18 mouse cellular contexts compared by ENCODE assay signal in the genomic region with DNA sequence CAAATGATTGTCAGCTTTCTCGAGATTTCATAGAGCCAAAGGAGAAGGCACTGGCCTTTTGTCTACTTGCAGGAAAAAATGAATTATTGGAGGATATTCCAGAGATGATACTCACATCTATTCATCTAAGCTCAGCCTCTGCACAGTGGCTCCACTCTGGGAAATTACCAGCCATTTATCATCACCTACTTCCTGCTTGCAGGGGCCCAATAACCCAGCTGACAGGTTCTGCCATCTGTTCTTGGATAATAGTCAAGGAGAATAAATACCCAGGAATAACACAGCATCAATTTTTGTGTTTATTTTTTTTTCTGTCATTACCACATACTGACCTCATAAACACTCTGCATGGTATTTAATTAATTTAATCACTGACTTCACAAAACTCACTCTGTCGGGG.
DNase-seq lines count a peak whose midpoint lies in the region; ATAC-seq and TF ChIP-seq lines count a peak whose summit lies in the region.
"Had no signal": no experiment of that assay in that cellular context is flagged by ENCODE, and none has a peak within 500 bp of the region (broad histone marks: within the 10 kb centered on the region; RNA-seq: fewer than 3 reads in every experiment).

No protein-coding gene starts in this region.

- no peak overlapping the region for H3K4me3 ChIP-seq in hindbrain, embryonic 16.5 days (ENCODE audit: low read length)
- no peak overlapping the region for H3K4me3 ChIP-seq in hindbrain, embryonic 12.5 days
- H3K4me3 ChIP-seq in kidney, postnatal 0 days (replicated peaks; ENCODE audit: low read depth, low read length), result no peak overlapping the region
- H3K4me3 ChIP-seq in neural tube, embryonic 14.5 days (ENCODE audit: low read depth, low read length), result no peak overlapping the region
- H3K4me3 ChIP-seq: embryonic facial prominence, embryonic 12.5 days; forebrain, embryonic 15.5 days; heart, embryonic 10.5 days; hindbrain, embryonic 13.5 days had no signal

- WGBS in hindbrain, embryonic 16.5 days, result 69% methylated on average over 2 of the region's 2 CpGs
- 71% methylated on average over 2 of the region's 2 CpGs for WGBS in hindbrain, embryonic 12.5 days
- WGBS in kidney, postnatal 0 days, result 60% methylated on average over 2 of the region's 2 CpGs
- WGBS in neural tube, embryonic 14.5 days, result 71% methylated on average over 2 of the region's 2 CpGs

- H3K9ac ChIP-seq in hindbrain, embryonic 16.5 days (ENCODE audit: low read depth, low read length), result no peak overlapping the region
- no peak overlapping the region for H3K9ac ChIP-seq in hindbrain, embryonic 12.5 days
- no peak overlapping the region for H3K9ac ChIP-seq in kidney, postnatal 0 days (ENCODE audit: low read depth, low read length)
- no peak overlapping the region for H3K9ac ChIP-seq in neural tube, embryonic 14.5 days (replicated peaks; ENCODE audit: low read depth, low read length)
- H3K9ac ChIP-seq: embryonic facial prominence, embryonic 12.5 days; forebrain, embryonic 15.5 days; hindbrain, embryonic 13.5 days had no signal

- no peak for TF ChIP-seq CTCF in kidney, postnatal 0 days (IDR thresholded peaks at IDR 0.05; ENCODE audit: low read depth)

- H3K9me3 ChIP-seq in hindbrain, embryonic 16.5 days (ENCODE audit: control insufficient read depth, low read length), result no peaks in the 10 kb centered on the region
- no peaks in the 10 kb centered on the region for H3K9me3 ChIP-seq in hindbrain, embryonic 12.5 days (replicated peaks)
- no peaks in the 10 kb centered on the region for H3K9me3 ChIP-seq in kidney, postnatal 0 days (replicated peaks; ENCODE audit: low read length)
- H3K9me3 ChIP-seq in neural tube, embryonic 14.5 days (ENCODE audit: control insufficient read depth, low read length), result no peaks in the 10 kb centered on the region
- H3K9me3 ChIP-seq: embryonic facial prominence, embryonic 12.5 days; forebrain, embryonic 15.5 days; heart, embryonic 10.5 days; hindbrain, embryonic 13.5 days had no signal

- peak; percentile 52; the same call in 1 of the 2 replicates for ATAC-seq in hindbrain, embryonic 16.5 days
- no peak for ATAC-seq in hindbrain, embryonic 12.5 days (ENCODE audit: low FRiP score)
- no peak for ATAC-seq in kidney, postnatal 0 days (replicated peaks; ENCODE audit: low FRiP score, low read depth)
- ATAC-seq in neural tube, embryonic 14.5 days (ENCODE audit: low read depth), result peak; percentile 61; the same call in 1 of the 2 replicates
- ATAC-seq: forebrain, embryonic 15.5 days; inflammation-experienced regulatory T-cells, adult 6 months had no signal

- H3K27me3 ChIP-seq in hindbrain, embryonic 16.5 days (replicated peaks; ENCODE audit: control insufficient read depth, insufficient read depth, low read length), result no peaks in the 10 kb centered on the region
- H3K27me3 ChIP-seq in hindbrain, embryonic 12.5 days, result no peaks in the 10 kb centered on the region
- H3K27me3 ChIP-seq in kidney, postnatal 0 days (ENCODE audit: insufficient read depth, low read length), result no peaks in the 10 kb centered on the region
- no peaks in the 10 kb centered on the region for H3K27me3 ChIP-seq in neural tube, embryonic 14.5 days (ENCODE audit: control insufficient read depth, insufficient read depth, low read length)
- H3K27me3 ChIP-seq: embryonic facial prominence, embryonic 12.5 days; forebrain, embryonic 15.5 days; hindbrain, embryonic 13.5 days had no signal

- 0 out of 2 replicates have a peak, but pooled peaks cover 3% of the 10 kb centered on the region for H3K4me1 ChIP-seq in hindbrain, embryonic 16.5 days (ENCODE audit: control insufficient read depth, insufficient read depth, low read depth, low read length)
- H3K4me1 ChIP-seq in hindbrain, embryonic 12.5 days, result no peaks in the 10 kb centered on the region
- H3K4me1 ChIP-seq in kidney, postnatal 0 days (replicated peaks; ENCODE audit: insufficient read depth, low read length), result no peaks in the 10 kb centered on the region
- no peaks in the 10 kb centered on the region; the same call in 1 of the 2 replicates for H3K4me1 ChIP-seq in neural tube, embryonic 14.5 days (ENCODE audit: control insufficient read depth, insufficient read depth, low read length)
- H3K4me1 ChIP-seq: embryonic facial prominence, embryonic 12.5 days; forebrain, embryonic 15.5 days; heart, embryonic 10.5 days had no signal

- DNase-seq in cerebellum, adult 18-20 months, result peak; percentile 26 to 28
- no peak for DNase-seq in cerebellum, postnatal 4 days (ENCODE audit: low spot score in 2 of 2)
- DNase-seq in kidney, postnatal 0 days (ENCODE audit: low spot score), result peak; percentile 1
- DNase-seq in kidney, adult 18-20 months, result no peak
- DNase-seq in neural tube, embryonic 10.5 days (ENCODE audit: extremely low spot score, low spot score), result no peak
- DNase-seq: adrenal gland, postnatal 10 days; gastrocnemius, postnatal 36 days; heart, adult 18-20 months; heart, postnatal 10 days; heart, postnatal 4 days had no signal

- no peak overlapping the region for H3K4me2 ChIP-seq in hindbrain, embryonic 16.5 days (ENCODE audit: low read length)
- no peak overlapping the region for H3K4me2 ChIP-seq in hindbrain, embryonic 12.5 days (replicated peaks)
- no peak overlapping the region for H3K4me2 ChIP-seq in kidney, postnatal 0 days (ENCODE audit: low read length)
- no peak overlapping the region for H3K4me2 ChIP-seq in neural tube, embryonic 14.5 days (ENCODE audit: low read depth, low read length)
- H3K4me2 ChIP-seq: embryonic facial prominence, embryonic 12.5 days; forebrain, embryonic 15.5 days; hindbrain, embryonic 13.5 days had no signal

- no peaks in the 10 kb centered on the region for H3K36me3 ChIP-seq in hindbrain, embryonic 16.5 days (ENCODE audit: control insufficient read depth, insufficient read depth, low read length)
- no peaks in the 10 kb centered on the region for H3K36me3 ChIP-seq in hindbrain, embryonic 12.5 days
- H3K36me3 ChIP-seq in kidney, postnatal 0 days (ENCODE audit: insufficient read depth, low read length), result no peaks in the 10 kb centered on the region
- no peaks in the 10 kb centered on the region for H3K36me3 ChIP-seq in neural tube, embryonic 14.5 days (ENCODE audit: control insufficient read depth, insufficient read depth, low read length)
- H3K36me3 ChIP-seq: embryonic facial prominence, embryonic 12.5 days; forebrain, embryonic 15.5 days; heart, embryonic 10.5 days; hindbrain, embryonic 13.5 days had no signal

- H3K27ac ChIP-seq in hindbrain, embryonic 16.5 days (ENCODE audit: low read depth, low read length), result no peak overlapping the region
- H3K27ac ChIP-seq in hindbrain, embryonic 12.5 days, result no peak overlapping the region
- H3K27ac ChIP-seq in kidney, postnatal 0 days, result no peak overlapping the region
- H3K27ac ChIP-seq in neural tube, embryonic 14.5 days (ENCODE audit: low read depth, low read length), result no peak overlapping the region
- H3K27ac ChIP-seq: embryonic facial prominence, embryonic 12.5 days; forebrain, embryonic 15.5 days; heart, embryonic 10.5 days; hindbrain, embryonic 13.5 days had no signal

Comparison
In these comparisons a context has a peak if more than half of its experiments do, and no peak if none do; other contexts are left out.
1. DNase-seq: peak in cerebellum, adult 18-20 months (2 of 2) and kidney, postnatal 0 days (single experiment); none in cerebellum, postnatal 4 days (0 of 2), kidney, adult 18-20 months (single experiment) and neural tube, embryonic 10.5 days (single experiment).
2. ATAC-seq: peak in hindbrain, embryonic 16.5 days (single experiment) and neural tube, embryonic 14.5 days (single experiment); none in hindbrain, embryonic 12.5 days (single experiment) and kidney, postnatal 0 days (single experiment).